Comparison of ENCODE assay signal across 8 mouse cellular contexts in genomic region chr5:65765635-65765911, GRCm38 (mm10). TPM values are rescaled to one million over a fixed set of nuclear protein-coding genes. Genes with fewer than 3 reads are reported as not detected.
DNase-seq lines count a peak whose midpoint lies in the region; ATAC-seq and TF ChIP-seq lines count a peak whose summit lies in the region.

No protein-coding gene starts in this region.

- peak overlapping the region; percentile 100 for H3K27ac ChIP-seq in lung, embryonic 14.5 days (ENCODE audit: low read depth)
- peak overlapping the region; percentile 100; the same call in 1 of the 2 replicates for H3K27ac ChIP-seq in forebrain, embryonic 10.5 days
- no peak overlapping the region for H3K27ac ChIP-seq in intestine, postnatal 0 days (ENCODE audit: low read depth, low read length)
- H3K27ac ChIP-seq in neural tube, embryonic 14.5 days (ENCODE audit: low read depth, low read length), result peak overlapping the region; percentile 100; the same call in 1 of the 2 replicates

- ATAC-seq in lung, embryonic 14.5 days (ENCODE audit: insufficient read depth), result no peak
- ATAC-seq in intestine, postnatal 0 days, result no peak
- ATAC-seq in neural tube, embryonic 14.5 days (ENCODE audit: low read depth), result no peak

- DNase-seq in lung, embryonic 14.5 days, result no peak
- DNase-seq in lung, postnatal 10 days, result no peak
- DNase-seq in forebrain, embryonic 10.5 days (ENCODE audit: extremely low spot score, low spot score), result no peak
- no peak for DNase-seq in left cerebral cortex, postnatal 14 days (ENCODE audit: low spot score in 2 of 2)
- DNase-seq in layer of hippocampus, adult 11-12 months (ENCODE audit: low spot score), result no peak
- DNase-seq in cerebellum, adult 11 months, result no peak

- H3K4me3 ChIP-seq in lung, embryonic 14.5 days (ENCODE audit: low read depth, low read length), result peak overlapping the region; percentile 94
- peak overlapping the region; percentile 96 for H3K4me3 ChIP-seq in forebrain, embryonic 10.5 days
- H3K4me3 ChIP-seq in intestine, postnatal 0 days (ENCODE audit: low read depth, low read length), result peak overlapping the region; percentile 89
- peak overlapping the region; percentile 92 for H3K4me3 ChIP-seq in neural tube, embryonic 14.5 days (ENCODE audit: low read depth, low read length)

- H3K36me3 ChIP-seq in lung, embryonic 14.5 days (ENCODE audit: insufficient read depth), result no peaks in the 10 kb centered on the region
- peaks cover 13% of the 10 kb centered on the region for H3K36me3 ChIP-seq in forebrain, embryonic 10.5 days (replicated peaks)
- H3K36me3 ChIP-seq in intestine, postnatal 0 days (ENCODE audit: control insufficient read depth, insufficient read depth), result no peaks in the 10 kb centered on the region
- H3K36me3 ChIP-seq in neural tube, embryonic 14.5 days (ENCODE audit: control insufficient read depth, insufficient read depth, low read length), result no peaks in the 10 kb centered on the region

- peak overlapping the region; percentile 83 for H3K4me2 ChIP-seq in lung, embryonic 14.5 days
- peak overlapping the region; percentile 86 for H3K4me2 ChIP-seq in intestine, postnatal 0 days (replicated peaks; ENCODE audit: low read depth)
- peak overlapping the region; percentile 78 for H3K4me2 ChIP-seq in neural tube, embryonic 14.5 days (ENCODE audit: low read depth, low read length)

- WGBS in lung, embryonic 14.5 days, result 34% methylated on average over 5 of the region's 5 CpGs
- whole genome bisulfite sequencing in forebrain, embryonic 10.5 days, result 71% methylated on average over 5 of the region's 5 CpGs
- WGBS in intestine, postnatal 0 days, result 39% methylated on average over 5 of the region's 5 CpGs
- WGBS in neural tube, embryonic 14.5 days, result 65% methylated on average over 5 of the region's 5 CpGs

- intact Hi-C loops in left cerebral cortex, postnatal 14 days (cut with DNase I), result no loop called here

- no peaks in the 10 kb centered on the region for H3K27me3 ChIP-seq in lung, embryonic 14.5 days (ENCODE audit: insufficient read depth, low read length)
- H3K27me3 ChIP-seq in forebrain, embryonic 10.5 days (ENCODE audit: poor library complexity, severe bottlenecking), result no peaks in the 10 kb centered on the region
- no peaks in the 10 kb centered on the region for H3K27me3 ChIP-seq in intestine, postnatal 0 days (replicated peaks; ENCODE audit: control insufficient read depth, insufficient read depth, low read length)
- H3K27me3 ChIP-seq in neural tube, embryonic 14.5 days (ENCODE audit: control insufficient read depth, insufficient read depth, low read length), result peaks cover 4% of the 10 kb centered on the region; the same call in 1 of the 2 replicates

- H3K9ac ChIP-seq in lung, embryonic 14.5 days, result peak overlapping the region; percentile 100
- no peak overlapping the region for H3K9ac ChIP-seq in intestine, postnatal 0 days (ENCODE audit: low read depth, low read length)
- peak overlapping the region; percentile 21; the same call in 1 of the 2 replicates for H3K9ac ChIP-seq in neural tube, embryonic 14.5 days (replicated peaks; ENCODE audit: low read depth, low read length)

- H3K4me1 ChIP-seq in lung, embryonic 14.5 days (ENCODE audit: insufficient read depth), result peaks cover 9% of the 10 kb centered on the region; the same call in 1 of the 2 replicates
- H3K4me1 ChIP-seq in forebrain, embryonic 10.5 days, result peaks cover 32% of the 10 kb centered on the region
- no peaks in the 10 kb centered on the region for H3K4me1 ChIP-seq in intestine, postnatal 0 days (replicated peaks; ENCODE audit: control insufficient read depth, insufficient read depth, low read length)
- H3K4me1 ChIP-seq in neural tube, embryonic 14.5 days (ENCODE audit: control insufficient read depth, insufficient read depth, low read length), result no peaks in the 10 kb centered on the region

- no peak for TF ChIP-seq CTCF in lung, embryonic 14.5 days (IDR thresholded peaks at IDR 0.05; ENCODE audit: low read depth)
- no peak for TF ChIP-seq CTCF in intestine, postnatal 0 days (IDR thresholded peaks at IDR 0.05; ENCODE audit: low read depth)

- H3K9me3 ChIP-seq in lung, embryonic 14.5 days (ENCODE audit: low read depth, low read length), result no peaks in the 10 kb centered on the region
- no peaks in the 10 kb centered on the region for H3K9me3 ChIP-seq in forebrain, embryonic 10.5 days
- no peaks in the 10 kb centered on the region for H3K9me3 ChIP-seq in intestine, postnatal 0 days (ENCODE audit: control insufficient read depth)
- H3K9me3 ChIP-seq in neural tube, embryonic 14.5 days (ENCODE audit: control insufficient read depth, low read length), result no peaks in the 10 kb centered on the region

RNA-seq across cellular contexts. Expression of gene N4bp2, which starts 2.3 kb away (rescaled TPM):
- 33.0 and 33.2 TPM in 2 replicates for polyA plus RNA-seq in lung, embryonic 14.5 days (2014; fragmentation: Nextera tagmentation; extraction: Ambion mirVana)
- 34.7 and 36.4 TPM in 2 replicates for polyA plus RNA-seq in forebrain, embryonic 10.5 days (2016; fragmentation: Nextera tagmentation; extraction: Ambion mirVana)
- 12.1 and 13.3 TPM in 2 replicates for polyA plus RNA-seq in intestine, postnatal 0 days (2015; fragmentation: Nextera tagmentation; extraction: Ambion mirVana)
- 23.7 and 29.0 TPM in 2 replicates for polyA plus RNA-seq in neural tube, embryonic 14.5 days (2014; fragmentation: Nextera tagmentation; extraction: Ambion mirVana)
- total RNA-seq in left cerebral cortex, postnatal 14 days (2021), result 10 to 100 TPM; 10.2 to 11.1 TPM
